ENCODE assay signal across 32 mouse cellular contexts in the genomic region with DNA sequence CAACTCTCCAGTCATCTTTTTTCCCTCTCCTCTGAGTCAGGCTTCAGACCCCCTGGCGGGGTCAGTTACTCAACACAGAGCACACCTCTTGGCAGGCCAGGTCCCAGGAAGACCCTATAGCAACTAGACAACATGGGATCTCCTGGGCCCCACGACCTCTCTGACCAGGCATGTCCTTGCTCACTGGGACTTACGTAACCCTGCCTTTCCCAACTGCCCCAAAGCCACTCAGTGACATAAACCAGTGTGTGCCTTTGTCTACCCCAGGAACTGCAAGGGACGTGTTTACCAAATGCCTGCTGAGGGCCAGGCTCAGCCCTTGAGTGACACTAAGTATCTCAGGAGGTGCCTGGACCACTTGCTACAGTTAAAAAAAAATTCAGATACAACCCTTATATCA. TPM values are rescaled to one million over a fixed set of nuclear protein-coding genes. Genes with fewer than 3 reads are reported as not detected.
A peak's percentile ranks its signal among the peaks of the same experiment; 100 is the strongest.
DNase-seq lines count a peak whose midpoint lies in the region; ATAC-seq and TF ChIP-seq lines count a peak whose summit lies in the region.
"Had no signal": no experiment of that assay in that cellular context is flagged by ENCODE, and none has a peak within 500 bp of the region (broad histone marks: within the 10 kb centered on the region; RNA-seq: fewer than 3 reads in every experiment).

No protein-coding gene starts in this region.

- no peak for TF ChIP-seq POLR2A in liver, adult 2 months (IDR thresholded peaks at IDR 0.05; ENCODE audit: extremely low read depth, insufficient read depth, low read length)

- H3K4me1 ChIP-seq in liver, adult 2 months (ENCODE audit: control insufficient read depth, insufficient read depth, low read length) = peaks cover 4% of the 10 kb centered on the region; the same call in 1 of the 2 replicates
- H3K4me1 ChIP-seq in liver, embryonic 11.5 days (replicated peaks; ENCODE audit: control insufficient read depth, insufficient read depth, low read length) = peaks cover 15% of the 10 kb centered on the region
- H3K4me1 ChIP-seq in E14TG2a.4 (replicated peaks; ENCODE audit: low read depth, low read length) = peaks cover 45% of the 10 kb centered on the region
- peaks cover 44% of the 10 kb centered on the region for H3K4me1 ChIP-seq in liver, embryonic 16.5 days (ENCODE audit: control insufficient read depth, low read depth, low read length)
- 0 out of 2 replicates have a peak, but pooled peaks cover 2% of the 10 kb centered on the region for H3K4me1 ChIP-seq in intestine, embryonic 15.5 days (replicated peaks)
- no peaks in the 10 kb centered on the region for H3K4me1 ChIP-seq in forebrain, embryonic 14.5 days (ENCODE audit: control insufficient read depth, insufficient read depth, low read length)
- H3K4me1 ChIP-seq: embryonic facial prominence, embryonic 12.5 days; forebrain, embryonic 15.5 days; hindbrain, embryonic 13.5 days; limb, embryonic 12.5 days; neural tube, embryonic 15.5 days; stomach, embryonic 15.5 days had no signal

- WGBS in liver, adult 2 months = 66% methylated on average over 4 of the region's 4 CpGs
- WGBS in liver, embryonic 11.5 days = 60% methylated on average over 4 of the region's 4 CpGs
- WGBS in liver, embryonic 16.5 days (ENCODE audit: insufficient replicate concordance) = 55% methylated on average over 4 of the region's 4 CpGs
- WGBS in intestine, embryonic 15.5 days = 57% methylated on average over 4 of the region's 4 CpGs
- WGBS in forebrain, embryonic 14.5 days = 61% methylated on average over 4 of the region's 4 CpGs

- H3K4me2 ChIP-seq in liver, embryonic 11.5 days = no peak overlapping the region
- H3K4me2 ChIP-seq in liver, embryonic 16.5 days (ENCODE audit: low read depth, low read length) = no peak overlapping the region
- H3K4me2 ChIP-seq in intestine, embryonic 15.5 days (replicated peaks) = no peak overlapping the region
- no peak overlapping the region for H3K4me2 ChIP-seq in forebrain, embryonic 14.5 days (ENCODE audit: low read length)
- H3K4me2 ChIP-seq: embryonic facial prominence, embryonic 12.5 days; forebrain, embryonic 15.5 days; hindbrain, embryonic 13.5 days; limb, embryonic 12.5 days; neural tube, embryonic 15.5 days; stomach, embryonic 15.5 days had no signal

- H3K27ac ChIP-seq in liver, adult 2 months (replicated peaks; ENCODE audit: insufficient read depth, low read depth, low read length) = no peak overlapping the region
- H3K27ac ChIP-seq in liver, embryonic 11.5 days (ENCODE audit: low read depth, low read length) = no peak overlapping the region
- peak overlapping the region; percentile 37; the same call in 1 of the 2 replicates for H3K27ac ChIP-seq in liver, embryonic 16.5 days (ENCODE audit: low read length)
- no peak overlapping the region for H3K27ac ChIP-seq in intestine, embryonic 15.5 days
- H3K27ac ChIP-seq in forebrain, embryonic 14.5 days (ENCODE audit: low read depth, low read length) = no peak overlapping the region
- H3K27ac ChIP-seq: embryonic facial prominence, embryonic 12.5 days; forebrain, embryonic 15.5 days; hindbrain, embryonic 13.5 days; layer of hippocampus, adult 2 months; left cerebral cortex, adult 2 months; limb, embryonic 12.5 days; neural tube, embryonic 15.5 days; stomach, embryonic 15.5 days had no signal

- no peak for TF ChIP-seq CTCF in liver, adult 2 months (IDR thresholded peaks at IDR 0.05; ENCODE audit: low read depth, low read length)
- no peak for TF ChIP-seq CTCF in E14TG2a.4 (conservative IDR thresholded peaks at IDR 0.05; ENCODE audit: low read length)

- H3K4me3 ChIP-seq in liver, adult 2 months (ENCODE audit: insufficient read depth, low read depth, low read length) = no peak overlapping the region
- no peak overlapping the region for H3K4me3 ChIP-seq in liver, embryonic 11.5 days (ENCODE audit: low read depth, low read length)
- peak overlapping the region; percentile 60 for H3K4me3 ChIP-seq in E14TG2a.4 (replicated peaks; ENCODE audit: low read length)
- H3K4me3 ChIP-seq in liver, embryonic 16.5 days (ENCODE audit: low read depth, low read length) = no peak overlapping the region
- H3K4me3 ChIP-seq in intestine, embryonic 15.5 days (replicated peaks) = no peak overlapping the region
- no peak overlapping the region for H3K4me3 ChIP-seq in forebrain, embryonic 14.5 days (ENCODE audit: low read depth, low read length)
- H3K4me3 ChIP-seq: embryonic facial prominence, embryonic 12.5 days; forebrain, embryonic 15.5 days; hindbrain, embryonic 13.5 days; layer of hippocampus, adult 2 months; left cerebral cortex, adult 2 months; limb, embryonic 12.5 days; neural tube, embryonic 15.5 days; stomach, embryonic 15.5 days had no signal

- no peak for ATAC-seq in liver, embryonic 11.5 days (replicated peaks; ENCODE audit: low FRiP score)
- ATAC-seq in liver, embryonic 16.5 days (ENCODE audit: low read depth) = peak; percentile 43
- ATAC-seq in intestine, embryonic 15.5 days = no peak
- ATAC-seq in forebrain, embryonic 14.5 days = no peak
- ATAC-seq: forebrain, embryonic 15.5 days; Patski had no signal

- H3K9ac ChIP-seq in liver, adult 2 months (ENCODE audit: low read depth, low read length) = no peak overlapping the region
- H3K9ac ChIP-seq in liver, embryonic 11.5 days (ENCODE audit: low read depth, low read length) = no peak overlapping the region
- no peak overlapping the region for H3K9ac ChIP-seq in liver, embryonic 16.5 days (ENCODE audit: low read depth, low read length)
- no peak overlapping the region for H3K9ac ChIP-seq in intestine, embryonic 15.5 days
- no peak overlapping the region for H3K9ac ChIP-seq in forebrain, embryonic 14.5 days (ENCODE audit: low read length)
- H3K9ac ChIP-seq: embryonic facial prominence, embryonic 12.5 days; forebrain, embryonic 15.5 days; hindbrain, embryonic 13.5 days; limb, embryonic 12.5 days; neural tube, embryonic 15.5 days; stomach, embryonic 15.5 days had no signal

- H3K79me2 ChIP-seq in liver, adult 2 months (ENCODE audit: control insufficient read depth, insufficient read depth, low read length) = no peaks in the 10 kb centered on the region

- no peaks in the 10 kb centered on the region for H3K9me3 ChIP-seq in liver, embryonic 11.5 days (ENCODE audit: control insufficient read depth, low read length)
- no peaks in the 10 kb centered on the region for H3K9me3 ChIP-seq in E14TG2a.4 (ENCODE audit: low read length)
- no peaks in the 10 kb centered on the region for H3K9me3 ChIP-seq in liver, embryonic 16.5 days (replicated peaks; ENCODE audit: control insufficient read depth, low read length)
- H3K9me3 ChIP-seq in intestine, embryonic 15.5 days = no peaks in the 10 kb centered on the region
- no peaks in the 10 kb centered on the region for H3K9me3 ChIP-seq in forebrain, embryonic 14.5 days (replicated peaks; ENCODE audit: control insufficient read depth, low read length)
- H3K9me3 ChIP-seq: embryonic facial prominence, embryonic 12.5 days; forebrain, embryonic 15.5 days; hindbrain, embryonic 13.5 days; limb, embryonic 12.5 days; neural tube, embryonic 15.5 days; stomach, embryonic 15.5 days had no signal

- peak; percentile 48 for DNase-seq in liver, adult 2 months (ENCODE audit: extremely low read depth, low read depth, low spot score)
- no peak for DNase-seq in liver, embryonic 11.5 days (ENCODE audit: low spot score)
- peak; percentile 48 for DNase-seq in 416B (ENCODE audit: low read depth)
- DNase-seq in forebrain, embryonic 14.5 days (ENCODE audit: low spot score) = no peak
- no peak for DNase-seq in embryo, embryonic 10 days (ENCODE audit: low spot score)
- DNase-seq: cerebellum, adult 2 months; embryo, embryonic 11 days; heart, postnatal 14 days; kidney, adult 11 months; kidney, postnatal 36 days; lung, adult 18-20 months; lung, postnatal 10 days; midbrain, embryonic 14.5 days; right cerebral cortex, postnatal 25 days had no signal

- H3K36me3 ChIP-seq in liver, adult 2 months (ENCODE audit: control insufficient read depth, insufficient read depth, low read length) = no peaks in the 10 kb centered on the region
- no peaks in the 10 kb centered on the region for H3K36me3 ChIP-seq in liver, embryonic 11.5 days (ENCODE audit: control insufficient read depth, insufficient read depth, low read length)
- H3K36me3 ChIP-seq in E14TG2a.4 (ENCODE audit: insufficient read depth, low read length) = no peaks in the 10 kb centered on the region
- no peaks in the 10 kb centered on the region for H3K36me3 ChIP-seq in liver, embryonic 16.5 days (ENCODE audit: control insufficient read depth, insufficient read depth)
- no peaks in the 10 kb centered on the region for H3K36me3 ChIP-seq in intestine, embryonic 15.5 days
- H3K36me3 ChIP-seq in forebrain, embryonic 14.5 days (ENCODE audit: control insufficient read depth, insufficient read depth, low read length) = no peaks in the 10 kb centered on the region
- H3K36me3 ChIP-seq: embryonic facial prominence, embryonic 12.5 days; forebrain, embryonic 15.5 days; hindbrain, embryonic 13.5 days; limb, embryonic 12.5 days; neural tube, embryonic 15.5 days; stomach, embryonic 15.5 days had no signal

- H3K27me3 ChIP-seq in liver, adult 2 months (ENCODE audit: control insufficient read depth, insufficient read depth, low read length) = no peaks in the 10 kb centered on the region
- no peaks in the 10 kb centered on the region for H3K27me3 ChIP-seq in liver, embryonic 11.5 days (replicated peaks; ENCODE audit: control insufficient read depth, insufficient read depth, low read length)
- no peaks in the 10 kb centered on the region for H3K27me3 ChIP-seq in E14TG2a.4 (ENCODE audit: insufficient read depth, low read length)
- no peaks in the 10 kb centered on the region for H3K27me3 ChIP-seq in liver, embryonic 16.5 days (ENCODE audit: control insufficient read depth, insufficient read depth, low read depth, low read length)
- no peaks in the 10 kb centered on the region for H3K27me3 ChIP-seq in intestine, embryonic 15.5 days (replicated peaks)
- H3K27me3 ChIP-seq in forebrain, embryonic 14.5 days (replicated peaks; ENCODE audit: control insufficient read depth, insufficient read depth, low read length) = no peaks in the 10 kb centered on the region
- H3K27me3 ChIP-seq: CH12.LX; embryonic facial prominence, embryonic 12.5 days; forebrain, embryonic 15.5 days; hindbrain, embryonic 13.5 days; neural tube, embryonic 15.5 days; Patski; stomach, embryonic 15.5 days had no signal

RNA-seq across cellular contexts. Expression of a gene that starts 6.4 kb away (rescaled TPM):
- 0.47 TPM in 1 of 2 replicates, not detected in the other for total RNA-seq in liver, adult 2 months (2014; rRNA removed)
- polyA plus RNA-seq in liver, adult 2 months (2012; rRNA removed) = not detected in 2 replicates
- 0.32 and 0.33 TPM in 2 replicates for polyA plus RNA-seq in liver, embryonic 11.5 days (2014; fragmentation: Nextera tagmentation; extraction: Ambion mirVana)
- 0.40 and 0.53 TPM in 2 replicates for polyA plus RNA-seq in liver, embryonic 16.5 days (2015; fragmentation: Nextera tagmentation; extraction: Ambion mirVana)
- 0.20 and 0.26 TPM in 2 replicates for polyA plus RNA-seq in intestine, embryonic 15.5 days (2015; fragmentation: Nextera tagmentation; extraction: Ambion mirVana)
- polyA plus RNA-seq in forebrain, embryonic 14.5 days (2014; fragmentation: Nextera tagmentation; extraction: Ambion mirVana) = 0.14 TPM in 1 of 2 replicates, not detected in the other
- total RNA-seq: gastrocnemius, adult 8-10 months; layer of hippocampus, postnatal 14 days; left cerebral cortex, adult 2 months had no signal
- polyA plus RNA-seq: C2C12; embryonic facial prominence, embryonic 12.5 days; forebrain, embryonic 15.5 days; heart, embryonic 14.5 days; kidney, embryonic 14.5 days; limb, embryonic 12.5 days; neural tube, embryonic 15.5 days; Patski had no signal

RNA-seq across cellular contexts. Expression of a gene that starts 11.8 kb away (rescaled TPM):
- total RNA-seq in liver, adult 2 months (2014; rRNA removed) = 1.4 and 1.7 TPM in 2 replicates
- 2.3 and 2.5 TPM in 2 replicates for polyA plus RNA-seq in liver, adult 2 months (2012; rRNA removed)
- 2.0 and 2.4 TPM in 2 replicates for polyA plus RNA-seq in liver, embryonic 11.5 days (2014; fragmentation: Nextera tagmentation; extraction: Ambion mirVana)
- 1.2 and 1.7 TPM in 2 replicates for polyA plus RNA-seq in liver, embryonic 16.5 days (2015; fragmentation: Nextera tagmentation; extraction: Ambion mirVana)
- polyA plus RNA-seq in intestine, embryonic 15.5 days (2015; fragmentation: Nextera tagmentation; extraction: Ambion mirVana) = 3.1 and 4.5 TPM in 2 replicates
- 1.6 and 1.8 TPM in 2 replicates for polyA plus RNA-seq in forebrain, embryonic 14.5 days (2014; fragmentation: Nextera tagmentation; extraction: Ambion mirVana)

RNA-seq across cellular contexts. Expression of a gene that starts 27.5 kb away (rescaled TPM):
- total RNA-seq in liver, adult 2 months (2014; rRNA removed) = not detected in 2 replicates
- polyA plus RNA-seq in liver, adult 2 months (2012; rRNA removed) = 0.02 TPM in 2 replicates
- 0.06 TPM in 1 of 2 replicates, not detected in the other for polyA plus RNA-seq in liver, embryonic 11.5 days (2014; fragmentation: Nextera tagmentation; extraction: Ambion mirVana)
- 0.02 TPM in 1 of 2 replicates, not detected in the other for polyA plus RNA-seq in liver, embryonic 16.5 days (2015; fragmentation: Nextera tagmentation; extraction: Ambion mirVana)
- 0.62 and 0.92 TPM in 2 replicates for polyA plus RNA-seq in intestine, embryonic 15.5 days (2015; fragmentation: Nextera tagmentation; extraction: Ambion mirVana)
- not detected in 2 replicates for polyA plus RNA-seq in forebrain, embryonic 14.5 days (2014; fragmentation: Nextera tagmentation; extraction: Ambion mirVana)
- polyA plus RNA-seq: forebrain, embryonic 15.5 days; kidney, embryonic 14.5 days; midbrain, embryonic 14.5 days had no signal

RNA-seq across cellular contexts. Expression of a gene that starts 43.3 kb away (rescaled TPM):
- 23.4 and 23.6 TPM in 2 replicates for total RNA-seq in liver, adult 2 months (2014; rRNA removed)
- polyA plus RNA-seq in liver, adult 2 months (2012; rRNA removed) = 18.5 and 22.9 TPM in 2 replicates
- 13.2 and 13.6 TPM in 2 replicates for polyA plus RNA-seq in liver, embryonic 11.5 days (2014; fragmentation: Nextera tagmentation; extraction: Ambion mirVana)
- polyA plus RNA-seq in liver, embryonic 16.5 days (2015; fragmentation: Nextera tagmentation; extraction: Ambion mirVana) = 6.5 and 6.6 TPM in 2 replicates
- polyA plus RNA-seq in intestine, embryonic 15.5 days (2015; fragmentation: Nextera tagmentation; extraction: Ambion mirVana) = 32.3 and 32.4 TPM in 2 replicates
- polyA plus RNA-seq in forebrain, embryonic 14.5 days (2014; fragmentation: Nextera tagmentation; extraction: Ambion mirVana) = 13.3 and 18.3 TPM in 2 replicates

Comparison
In these comparisons a context has a peak if more than half of its experiments do, and no peak if none do; other contexts are left out.
1. DNase-seq: peak in liver, adult 2 months (single experiment) and 416B (single experiment); none in liver, embryonic 11.5 days (single experiment), forebrain, embryonic 14.5 days (single experiment) and embryo, embryonic 10 days (single experiment).